Mouse (Mus musculus): ENCODE measurements around the gene Pcsk7.

The Pcsk7 gene

DNA sequence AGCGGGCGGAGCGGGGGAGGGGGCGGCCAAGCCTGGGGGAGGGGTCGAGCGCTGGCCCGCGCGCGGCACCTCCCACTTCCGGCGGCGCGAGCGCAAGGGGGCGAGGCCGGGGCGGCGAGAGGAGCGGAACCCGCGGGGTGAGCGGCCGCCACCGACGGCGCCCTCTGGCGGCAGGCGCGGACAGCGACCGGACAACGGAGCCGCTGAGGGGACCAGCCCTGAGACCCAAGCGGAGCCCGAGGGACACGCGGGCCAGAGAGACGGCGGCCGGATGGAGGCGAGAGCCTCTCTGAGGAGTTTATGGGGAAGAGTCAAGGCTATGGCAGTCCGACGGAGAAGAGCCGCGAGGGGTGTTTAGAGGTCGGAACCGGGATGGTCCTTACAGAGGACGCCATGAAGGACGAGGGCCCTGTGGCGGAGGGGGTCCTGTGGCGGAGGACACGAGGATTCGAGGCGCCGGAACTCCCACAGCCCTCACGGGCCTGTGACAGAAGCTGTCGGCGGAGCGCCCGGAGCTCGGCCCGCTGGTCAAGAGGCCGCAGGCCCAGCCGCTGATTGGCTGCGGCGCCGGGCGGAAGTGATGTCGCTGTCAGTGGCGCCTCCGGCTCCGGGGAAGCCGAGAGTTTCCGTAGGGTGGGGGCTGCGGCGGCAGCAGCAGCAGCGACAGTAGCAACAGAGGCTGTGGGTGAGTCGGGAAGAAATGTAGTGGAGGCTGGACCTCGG is at the start of gene Pcsk7, which contains the start of gene Rnf214:
Pcsk7 (plus strand) TSS at position 143 of the 723 bp plus-strand sequence.
Rnf214 (minus strand) TSS at position 557 of the 723 bp plus-strand sequence.
- peak; percentile 90 to 91 for DNase-seq

DNA sequence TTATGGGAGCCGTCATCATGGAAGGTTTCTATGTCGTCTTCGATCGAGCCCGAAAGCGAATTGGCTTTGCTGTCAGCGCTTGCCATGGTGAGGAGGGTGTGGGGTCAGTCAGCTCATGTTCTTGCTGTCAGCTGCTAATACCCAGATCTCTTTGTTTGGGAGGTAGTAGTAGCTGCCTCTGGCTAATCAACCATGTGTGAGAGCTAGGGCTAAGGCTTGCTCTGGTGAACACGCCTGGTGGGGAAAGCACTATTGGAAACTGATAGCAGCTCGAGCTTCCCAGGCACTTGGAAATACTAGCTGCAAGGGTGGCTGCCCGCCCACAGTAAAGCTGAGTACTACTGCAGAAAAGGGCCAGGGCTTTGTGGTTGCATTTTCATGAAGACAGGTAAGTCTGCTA is 46.9 kb upstream of the Pcsk7 start:
- DNase-seq: no peak

DNA sequence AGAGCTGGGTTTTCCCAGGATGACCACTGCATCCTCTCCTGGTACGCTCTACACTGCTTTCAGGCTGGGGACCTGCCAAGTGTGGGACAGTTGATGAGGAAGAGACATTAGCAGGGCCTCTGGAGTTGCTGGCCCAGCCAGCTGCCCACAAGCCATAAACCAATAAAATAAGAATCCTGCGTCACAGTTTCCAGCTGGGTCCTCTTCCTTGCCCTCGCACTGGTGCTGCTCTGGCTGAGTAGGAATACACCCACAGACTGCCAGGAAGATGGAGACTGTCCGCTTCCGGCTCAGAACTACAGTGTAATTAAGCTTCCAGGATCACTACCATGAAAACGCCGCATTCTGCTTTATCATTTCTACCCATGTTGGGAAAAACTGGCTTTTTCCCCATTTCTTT is 44.5 kb upstream of the Pcsk7 start:
- DNase-seq: no peak

DNA sequence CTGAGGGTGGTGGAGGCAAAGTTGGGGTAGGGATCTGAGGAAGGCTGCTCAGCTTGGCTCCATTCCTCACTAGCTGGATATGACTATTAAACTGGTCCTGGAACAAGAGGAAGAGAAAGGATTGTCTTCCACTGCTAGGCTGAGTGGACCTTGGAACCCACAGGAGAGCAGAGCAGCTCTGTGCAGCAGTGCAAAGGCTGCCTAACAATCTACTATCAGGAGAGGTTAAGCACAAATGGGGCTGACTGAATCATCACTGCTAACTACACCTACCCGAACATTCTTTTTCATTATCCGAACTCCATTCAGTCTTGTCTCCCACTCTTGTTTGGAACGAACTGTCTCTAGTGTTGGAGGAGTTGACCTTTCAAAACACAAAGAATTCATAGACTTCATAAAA is 37.1 kb upstream of the Pcsk7 start:
- DNase-seq: no peak

DNA sequence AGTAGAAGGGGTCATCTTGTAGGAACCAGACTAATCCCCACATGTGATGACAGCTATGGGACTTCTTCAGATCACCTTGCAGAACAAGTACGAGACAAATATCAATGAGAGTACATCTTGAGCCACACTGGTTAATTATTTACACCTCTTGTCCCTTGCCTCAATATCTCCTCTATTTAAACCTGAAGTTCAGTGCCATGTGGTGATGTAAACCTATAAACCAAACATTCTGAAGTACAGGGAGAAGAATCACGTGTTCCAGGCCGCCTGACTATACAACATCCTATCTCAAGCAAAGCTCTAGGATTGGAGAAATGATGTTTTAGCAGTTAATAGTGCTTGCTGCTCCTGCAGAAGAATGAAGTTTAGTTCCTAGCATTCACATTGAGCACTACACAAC is 36.0 kb upstream of the Pcsk7 start:
- no peak for DNase-seq

- DNase-seq: peak in 1 of 2 experiments; percentile 13
Measured at GRCm38 (mm10) chr9:45877928-45878327, 28.4 kb upstream of the Pcsk7 start.

GRCm38 (mm10) chr9:45893681-45894080 is 12.6 kb upstream of the Pcsk7 start:
- no peak for DNase-seq

DNA sequence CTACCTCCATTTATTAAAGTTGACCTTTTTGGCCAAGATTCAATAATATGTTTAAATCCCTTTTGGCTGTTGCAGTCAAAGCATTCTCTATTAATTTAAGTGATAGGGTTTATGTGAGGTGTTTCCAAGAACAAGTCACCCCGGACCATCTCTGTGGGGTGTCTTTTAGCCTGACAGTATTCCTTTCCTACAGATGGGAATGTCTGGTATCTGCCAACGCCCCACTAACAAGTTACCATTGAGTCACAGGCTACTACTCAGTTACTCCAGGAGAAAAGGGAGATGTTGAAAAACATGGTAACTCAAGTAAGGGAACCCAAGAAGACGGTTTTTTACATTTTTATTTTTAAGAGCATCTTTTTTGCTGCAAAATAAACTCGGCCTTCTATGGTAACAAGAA is 1.1 kb upstream of the Pcsk7 start:
- DNase-seq: no peak

DNA sequence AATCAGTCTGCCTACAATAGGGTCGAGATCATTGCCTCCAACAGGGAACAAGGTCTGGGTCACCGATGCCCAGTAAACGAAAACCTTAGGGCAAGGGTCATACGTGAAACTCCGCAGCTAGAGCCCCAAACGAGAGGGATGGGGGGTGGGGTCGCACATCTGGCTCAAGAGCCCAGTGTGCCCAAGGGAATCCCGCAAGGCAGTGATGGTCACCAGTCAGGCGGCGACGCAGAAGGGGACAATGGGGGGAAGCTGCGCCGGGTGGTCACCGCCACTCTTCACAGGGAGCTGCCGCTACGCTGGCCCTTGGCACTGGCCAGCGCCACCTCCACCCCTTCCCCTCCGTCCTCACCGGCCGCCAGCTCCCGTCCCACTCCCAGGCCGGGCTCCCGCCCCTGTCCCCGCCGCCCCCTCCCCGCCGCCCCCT is 473 bp upstream of the Pcsk7 start:
- DNase-seq: peak in 1 of 2 experiments; percentile 17

DNA sequence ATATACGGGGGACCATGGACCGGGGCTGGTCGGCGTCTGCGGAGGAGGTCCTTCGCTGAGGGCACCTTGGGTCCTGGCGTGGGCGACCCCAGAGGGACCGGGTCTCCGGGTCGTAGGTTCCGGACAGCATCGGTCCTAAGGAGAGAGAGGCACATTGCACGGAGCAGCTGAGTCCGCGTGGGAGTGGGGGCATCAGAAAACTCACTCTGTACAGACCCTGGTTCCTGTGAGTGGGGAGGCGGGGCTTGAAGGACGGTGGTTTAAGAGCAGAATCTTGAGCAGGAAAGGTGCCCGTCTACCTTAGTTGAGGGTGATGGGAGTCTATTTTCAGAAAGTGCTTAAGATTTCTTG is 756 bp downstream of the Pcsk7 start:
- DNase-seq: no peak

GRCm38 (mm10) chr9:45910995-45911394 is 4.7 kb downstream of the Pcsk7 start:
- no peak for DNase-seq

DNA sequence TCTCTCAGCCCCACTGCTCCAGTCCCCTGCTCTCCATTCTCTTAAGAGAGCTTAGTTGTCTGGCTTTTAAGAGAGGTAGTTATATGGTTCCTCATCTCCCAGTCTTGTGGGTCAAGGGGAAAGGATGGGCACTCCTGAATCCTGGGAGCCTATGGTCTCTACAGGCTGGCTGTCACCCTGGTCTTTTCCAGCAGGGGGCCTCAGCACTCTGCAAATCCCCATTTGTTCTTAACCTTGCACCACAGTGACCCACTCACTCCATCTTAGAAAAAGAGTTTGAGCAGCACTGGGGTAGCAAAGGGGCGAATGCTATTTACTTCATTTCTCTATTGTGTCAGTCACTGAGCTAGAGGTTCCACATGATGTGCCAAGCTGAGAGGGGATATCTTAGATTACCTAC is 5.4 kb downstream of the Pcsk7 start:
- peak; percentile 50 to 61 for DNase-seq

DNA sequence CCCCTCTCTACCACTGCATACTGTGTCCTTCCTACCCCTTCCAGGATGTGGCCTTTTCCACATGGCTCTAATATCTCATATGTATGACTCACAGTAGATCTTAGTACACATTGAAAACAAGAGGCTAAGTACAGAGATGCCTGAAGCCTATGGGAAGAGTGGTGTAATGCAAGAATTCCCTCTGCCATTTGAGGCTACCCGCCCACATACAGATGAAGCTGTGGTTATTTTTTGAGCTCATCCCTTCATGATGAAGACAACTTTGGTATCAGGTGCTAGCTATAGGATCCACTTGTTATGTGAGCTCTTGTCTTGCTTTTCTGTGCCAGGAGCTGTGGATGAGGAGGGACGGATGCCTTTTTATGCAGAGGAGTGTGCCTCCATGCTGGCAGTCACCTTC is 9.4 kb downstream of the Pcsk7 start:
- no peak for DNase-seq

DNA sequence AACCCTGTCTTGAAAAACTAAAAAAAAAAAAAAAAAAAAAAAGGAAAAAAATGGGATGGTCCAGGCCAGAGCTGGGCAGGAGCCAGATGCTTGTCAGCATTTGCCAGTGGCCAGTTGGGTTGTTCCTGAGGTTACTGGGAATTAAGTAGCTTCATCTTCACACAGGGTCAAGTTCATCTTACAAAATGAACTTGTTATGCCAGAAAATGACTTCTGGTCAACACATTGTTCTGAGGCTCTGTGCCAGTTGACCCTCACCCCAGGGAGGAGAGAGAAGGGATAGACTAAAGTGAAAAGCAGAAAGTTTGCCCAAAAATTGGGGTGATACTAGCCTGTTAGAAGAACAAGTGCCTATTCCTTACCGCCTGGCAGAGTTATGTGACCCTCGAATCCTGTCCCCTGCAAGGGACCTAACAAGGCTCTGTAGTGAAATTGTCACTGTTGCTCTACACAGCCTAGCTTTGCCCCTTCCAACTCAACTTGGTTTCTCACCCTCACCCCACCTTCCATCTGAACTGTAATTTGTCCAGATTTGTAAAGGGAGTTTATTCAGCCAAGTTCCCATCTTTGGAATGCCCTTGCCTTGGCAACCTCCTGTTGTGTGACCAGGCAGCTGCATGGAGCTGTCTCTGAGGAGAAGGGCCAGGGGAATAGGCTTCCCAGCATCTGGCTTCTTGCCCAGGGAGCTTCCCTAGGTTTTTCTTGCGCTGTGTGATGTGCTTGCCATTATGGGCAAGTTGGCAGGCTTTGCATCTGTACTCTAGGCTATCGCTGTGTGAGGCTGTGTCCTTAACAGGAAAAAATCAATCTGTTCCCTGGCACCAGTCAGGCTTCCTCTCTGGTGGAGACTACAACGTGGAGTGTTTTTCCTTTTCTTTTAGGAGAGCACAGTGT is 11.0 kb downstream of the Pcsk7 start:
- no peak for DNase-seq

- no peak for DNase-seq
Measured at GRCm38 (mm10) chr9:45919895-45920294, 13.6 kb downstream of the Pcsk7 start.

DNA sequence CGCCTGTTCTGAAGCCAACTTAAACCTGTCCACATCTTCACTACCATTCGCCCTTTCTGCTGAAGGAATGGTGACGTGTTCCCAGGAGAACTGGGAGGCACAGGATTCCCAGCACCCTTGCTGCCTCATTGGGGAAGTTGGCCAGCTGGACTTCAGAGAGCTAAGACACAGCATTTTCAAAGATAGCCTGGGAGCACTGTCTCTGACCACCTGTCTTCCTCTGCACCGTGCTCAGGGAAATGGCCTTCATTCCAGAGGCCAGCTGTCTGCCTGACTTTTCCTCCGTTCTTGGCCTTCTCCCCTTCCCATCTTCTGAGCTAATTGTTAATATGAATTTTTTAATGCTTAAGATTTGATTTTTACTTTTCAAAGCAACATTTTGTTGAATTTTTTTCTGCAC is 23.0 kb downstream of the Pcsk7 start:
- no peak for DNase-seq

DNA sequence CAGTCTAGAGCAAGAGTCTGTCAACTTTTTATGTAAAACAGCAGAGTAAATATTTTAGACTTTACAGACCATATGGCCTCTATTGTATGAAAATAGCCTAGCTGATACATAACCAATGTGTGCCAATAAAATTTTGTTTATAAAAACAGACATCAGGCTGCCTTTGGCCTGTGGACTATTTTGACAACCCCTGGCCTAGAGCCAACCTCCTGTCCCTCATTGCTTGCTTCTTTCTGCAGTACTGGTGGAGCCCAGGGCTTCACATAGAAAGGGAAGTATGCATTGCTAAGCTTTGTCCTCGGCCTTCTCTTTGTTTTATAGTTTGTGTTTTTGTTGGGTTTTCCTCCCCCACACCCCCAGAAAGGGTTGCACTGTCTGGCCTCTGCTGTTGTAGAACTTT is 25.7 kb downstream of the Pcsk7 start:
- DNase-seq: no peak

GRCm38 (mm10) chr9:45932571-45933415 is 26.5 kb downstream of the Pcsk7 start:
- peak in 1 of 2 experiments; percentile 37 for DNase-seq

GRCm38 (mm10) chr9:45935628-45936210 is 29.4 kb downstream of the Pcsk7 start, which contains the start of gene Tagln:
Gene Tagln, minus strand, starts transcription at chr9:45936058.
- peak in 1 of 2 experiments; percentile 23 for DNase-seq

- peak; percentile 38 to 40 for DNase-seq
Measured at GRCm38 (mm10) chr9:45936883-45937282, 30.6 kb downstream of the Pcsk7 start.

DNA sequence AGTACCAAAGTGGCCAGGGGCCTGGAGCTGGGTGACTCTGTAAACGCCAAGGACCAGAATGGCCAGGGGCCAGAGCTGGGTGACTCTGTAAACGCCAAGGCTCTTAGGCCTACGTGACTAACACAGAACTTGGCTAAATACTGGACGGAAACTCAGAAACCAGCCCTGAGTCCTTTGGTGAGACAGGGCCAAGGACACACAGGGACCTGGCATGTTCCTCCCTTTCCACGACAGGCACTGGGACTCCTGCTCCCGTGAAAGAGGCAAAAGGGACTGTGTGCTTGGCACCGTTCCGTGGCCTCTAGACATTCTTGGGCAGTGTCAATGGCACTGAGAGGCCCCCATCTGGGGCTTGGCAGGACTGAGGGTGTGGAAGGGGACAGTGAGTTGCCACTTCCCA is 31.8 kb downstream of the Pcsk7 start:
- DNase-seq: no peak

- DNase-seq: no peak
Measured at GRCm38 (mm10) chr9:45938952-45939637, 32.8 kb downstream of the Pcsk7 start.
